Mouse (Mus musculus) myocyte (in vitro differentiated cells): ENCODE results near the gene Cth. TPM values are rescaled to one million over a fixed set of nuclear protein-coding genes. Genes with fewer than 3 reads are reported as not detected.

Experiments used
- H3K27me3 ChIP-seq: one replicate; pipeline ENCODE4 v1.6.1; 2011; ENCODE audit not compliant: control insufficient read depth, insufficient read depth, insufficient read length
- H3K36me3 ChIP-seq: one replicate; pipeline ENCODE4 v1.6.1; 2011; ENCODE audit not compliant: control insufficient read depth, insufficient read depth
- H3K4me2 ChIP-seq: one replicate; pipeline ENCODE4 v1.6.1; 2011; ENCODE audit warnings: low read depth, control low read depth
- H3K4me3 ChIP-seq: one replicate; pipeline ENCODE4 v1.5.1; 2011; ENCODE audit warnings: mild to moderate bottlenecking, control low read depth, moderate library complexity
- H3K79me2 ChIP-seq: one replicate; pipeline ENCODE4 v1.6.1; 2011; ENCODE audit not compliant: control insufficient read depth, insufficient read depth
- H3ac ChIP-seq: one replicate; pipeline ENCODE4 v1.6.1; 2011; ENCODE audit not compliant: control insufficient read depth, insufficient read length
- CEBPB ChIP-seq: IDR thresholded peaks from 2 replicates; pipeline ENCODE4 v1.6.1; 2011; ENCODE audit warnings: mild to moderate bottlenecking, moderate library complexity; ENCODE audit not compliant: poor library complexity, insufficient read depth, severe bottlenecking
- E2F4 ChIP-seq: IDR thresholded peaks from one replicate; pipeline ENCODE4 v1.6.1; 2011; ENCODE audit warnings: mild to moderate bottlenecking, control low read depth, moderate library complexity; ENCODE audit not compliant: insufficient read depth
- MAX ChIP-seq: IDR thresholded peaks from one replicate; pipeline ENCODE4 v1.6.1; 2011; ENCODE audit warnings: low read depth, mild to moderate bottlenecking, control low read depth
- MYOD1 ChIP-seq, 3 experiments: IDR thresholded peaks; one replicate each; pipeline ENCODE4 v1.6.1; 2011; ENCODE audit warnings: control low read depth in 2 of 3, low read depth in 2 of 3, mild to moderate bottlenecking in 2 of 3, moderate library complexity in 1 of 3; ENCODE audit not compliant: insufficient read length in 2 of 3, control insufficient read depth in 1 of 3
- MYOG ChIP-seq, 3 experiments: IDR thresholded peaks; one replicate each; pipeline ENCODE4 v1.6.1; 2011; ENCODE audit warnings: control low read depth in 2 of 3, low read depth in 2 of 3, mild to moderate bottlenecking in 2 of 3; ENCODE audit not compliant: insufficient read length in 2 of 3, control insufficient read depth in 1 of 3, insufficient read depth in 1 of 3
- POLR2A ChIP-seq: IDR thresholded peaks from one replicate; pipeline ENCODE4 v1.6.1; 2011; ENCODE audit warnings: low read depth, mild to moderate bottlenecking, control low read depth, moderate library complexity; ENCODE audit not compliant: insufficient read length
- POLR2AphosphoS2 ChIP-seq: IDR thresholded peaks from one replicate; pipeline ENCODE4 v1.6.1; 2011; ENCODE audit warnings: low read depth, control low read depth; ENCODE audit not compliant: insufficient read length
- REST ChIP-seq: IDR thresholded peaks from one replicate; pipeline ENCODE4 v1.6.1; 2011; ENCODE audit warnings: mild to moderate bottlenecking, control low read depth, moderate library complexity; ENCODE audit not compliant: insufficient read depth, insufficient read length
- SRF ChIP-seq: IDR thresholded peaks from one replicate; pipeline ENCODE4 v1.6.1; 2011; ENCODE audit warnings: low read depth; ENCODE audit not compliant: control insufficient read depth, insufficient read length
- TCF12 ChIP-seq: IDR thresholded peaks from one replicate; pipeline ENCODE4 v1.6.1; 2011; ENCODE audit warnings: mild to moderate bottlenecking, control low read depth; ENCODE audit not compliant: poor library complexity, insufficient read depth, severe bottlenecking
- TCF3 ChIP-seq: IDR thresholded peaks from one replicate; pipeline ENCODE4 v1.6.1; 2011; ENCODE audit warnings: low read depth, control low read depth; ENCODE audit not compliant: insufficient read length
- USF1 ChIP-seq: IDR thresholded peaks from one replicate; pipeline ENCODE4 v1.6.1; 2011; ENCODE audit warnings: low read depth, mild to moderate bottlenecking, control low read depth, moderate library complexity
- polyA plus RNA-seq: library from polyadenylated mRNA; unstranded; fragments of >200 nt; fragmentation: generic; extraction: Trizol; gene quantifications from one replicate; pipeline ENCODE4 v1.2.1, GENCODE M21; 2012; ENCODE audit warnings: missing spikeins

Gene Cth
- polyA plus RNA-seq, 1 experiment = 66.6 TPM

- TF ChIP-seq E2F4 = no peak
- no peaks in the 10 kb centered on the region for H3K27me3 ChIP-seq
Observed at GRCm38 (mm10) chr3:157899986-157900385, 24.9 kb downstream of the Cth start.

GRCm38 (mm10) chr3:157897645-157898044 lies 27.2 kb downstream of the Cth start:
- Histone ChIP-seq H3K4me2 (no peak overlapping the region), H3K36me3 (peaks cover 75% of the 10 kb centered on the region), H3K79me2 (no peaks in the 10 kb centered on the region), H3K27me3 (no peaks in the 10 kb centered on the region), H3ac (no peak overlapping the region), H3K4me3 (no peak overlapping the region)
- peak; percentile 31; the same call in 1 of the 2 replicates for TF ChIP-seq CEBPB
- no peak for TF ChIP-seq TCF3

More at GRCm38 (mm10) chr3:157899986-157900385, 24.9 kb downstream of the Cth start:
- Histone ChIP-seq H3K4me3 (no peak overlapping the region), H3K36me3 (peaks cover 86% of the 10 kb centered on the region), H3K79me2 (no peaks in the 10 kb centered on the region), H3K4me2 (no peak overlapping the region), H3ac (no peak overlapping the region)

- H3K36me3 ChIP-seq = peaks cover 36% of the 10 kb centered on the region
- H3K27me3 ChIP-seq = no peaks in the 10 kb centered on the region
- H3K4me2 ChIP-seq = no peak overlapping the region
- H3ac ChIP-seq = no peak overlapping the region
- no peaks in the 10 kb centered on the region for H3K79me2 ChIP-seq
- H3K4me3 ChIP-seq = no peak overlapping the region
- TF ChIP-seq POLR2AphosphoS2 = no peak
- no peak for TF ChIP-seq POLR2A
- no peak for TF ChIP-seq TCF12
- TF ChIP-seq USF1 = no peak
- no peak for TF ChIP-seq MYOD1 (IDR thresholded peaks at IDR 0.05; ENCODE audit: control insufficient read depth in 1 of 3, insufficient read length in 2 of 3, low read depth in 2 of 3)
- no peak for TF ChIP-seq REST
- TF ChIP-seq TCF3 = no peak
- TF ChIP-seq CEBPB = no peak
- no peak for TF ChIP-seq MAX
- no peak for TF ChIP-seq SRF
- TF ChIP-seq E2F4 = no peak
- TF ChIP-seq MYOG (IDR thresholded peaks at IDR 0.05; ENCODE audit: control insufficient read depth in 1 of 3, insufficient read depth in 1 of 3, insufficient read length in 2 of 3, low read depth in 2 of 3) = no peak
Observed at GRCm38 (mm10) chr3:157891819-157892218, 33.1 kb downstream of the Cth start.

- Histone ChIP-seq H3ac (no peak overlapping the region), H3K79me2 (no peaks in the 10 kb centered on the region), H3K27me3 (no peaks in the 10 kb centered on the region), H3K4me3 (no peak overlapping the region), H3K36me3 (no peaks in the 10 kb centered on the region), H3K4me2 (peak overlapping the region; percentile 70)
- TF ChIP-seq MYOD1 (IDR thresholded peaks at IDR 0.05; ENCODE audit: control insufficient read depth in 1 of 3, insufficient read length in 2 of 3, low read depth in 2 of 3) (no peak), MYOG (IDR thresholded peaks at IDR 0.05; ENCODE audit: control insufficient read depth in 1 of 3, insufficient read depth in 1 of 3, insufficient read length in 2 of 3, low read depth in 2 of 3) (no peak), CEBPB (no peak), SRF (no peak), USF1 (no peak), MAX (no peak), POLR2AphosphoS2 (no peak), REST (no peak), TCF3 (no peak), TCF12 (no peak), POLR2A (no peak), E2F4 (no peak)
Observed at GRCm38 (mm10) chr3:157884081-157884643, 40.7 kb downstream of the Cth start.

GRCm38 (mm10) chr3:157883085-157883484 lies 41.8 kb downstream of the Cth start:
- Histone ChIP-seq H3K79me2 (no peaks in the 10 kb centered on the region), H3K36me3 (no peaks in the 10 kb centered on the region), H3K27me3 (no peaks in the 10 kb centered on the region), H3ac (no peak overlapping the region), H3K4me3 (no peak overlapping the region), H3K4me2 (no peak overlapping the region)
- TF ChIP-seq TCF3 (no peak), CEBPB (no peak), REST (no peak), POLR2A (no peak), MAX (no peak), E2F4 (no peak), MYOD1 (IDR thresholded peaks at IDR 0.05; ENCODE audit: control insufficient read depth in 1 of 3, insufficient read length in 2 of 3, low read depth in 2 of 3) (no peak), TCF12 (no peak), USF1 (no peak), MYOG (IDR thresholded peaks at IDR 0.05; ENCODE audit: control insufficient read depth in 1 of 3, insufficient read depth in 1 of 3, insufficient read length in 2 of 3, low read depth in 2 of 3) (no peak), POLR2AphosphoS2 (no peak), SRF (no peak)
